Mouse (Mus musculus) gastrocnemius, postnatal 25 days (tissue): ENCODE data around the gene Ptprg. TPM values are rescaled to one million over a fixed set of nuclear protein-coding genes. Genes with fewer than 3 reads are reported as not detected.
"Not testable (repeated sequence)": the region's sequence is repeated elsewhere in the genome, so short reads cannot be mapped to it uniquely, and the experiment has no call there.

ENCODE experiments used
- DNase-seq: peaks from one replicate; pipeline ENCODE4 v3.0.0; 2022
- total RNA-seq, 2 experiments: library from RNA; stranded (reverse); gene quantifications; 1 replicate in 1 of 2; 2 replicates in 1 of 2; pipeline ENCODE4 v1.2.3; 2021

Gene Ptprg
- total RNA-seq, 2 experiments from 2014 or later, result 24.2 to 29.1 TPM

DNA sequence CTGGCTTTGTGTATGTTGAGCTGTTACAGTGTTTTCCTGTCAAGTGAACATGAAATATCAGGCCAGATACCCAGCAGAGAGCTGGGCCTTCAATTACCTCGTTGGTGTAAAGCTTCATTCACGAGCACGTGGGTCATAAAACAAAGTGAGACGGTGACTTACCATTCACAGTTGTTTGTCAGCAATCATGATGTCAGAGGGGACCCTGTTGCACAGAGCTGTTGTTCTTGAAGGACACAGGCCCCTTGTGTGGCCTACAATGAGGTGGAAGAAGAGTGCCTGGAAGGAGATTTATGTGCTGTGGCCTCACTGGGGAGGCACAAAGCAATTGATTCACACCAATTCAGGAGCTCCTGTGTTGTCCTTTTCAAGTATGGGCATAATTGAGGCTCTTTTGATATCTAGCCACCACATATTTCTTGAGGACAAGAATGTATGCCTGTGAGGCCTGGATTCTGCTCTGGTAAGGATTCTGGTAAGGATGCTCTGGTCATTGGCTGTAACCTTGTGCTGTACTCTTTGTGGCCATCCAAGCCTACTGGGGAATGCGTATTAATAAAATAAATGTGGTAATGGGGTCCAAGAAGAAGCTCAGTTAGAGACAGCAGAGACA, 503.7 kb downstream of the Ptprg start:
- DNase-seq, result no peak

DNA sequence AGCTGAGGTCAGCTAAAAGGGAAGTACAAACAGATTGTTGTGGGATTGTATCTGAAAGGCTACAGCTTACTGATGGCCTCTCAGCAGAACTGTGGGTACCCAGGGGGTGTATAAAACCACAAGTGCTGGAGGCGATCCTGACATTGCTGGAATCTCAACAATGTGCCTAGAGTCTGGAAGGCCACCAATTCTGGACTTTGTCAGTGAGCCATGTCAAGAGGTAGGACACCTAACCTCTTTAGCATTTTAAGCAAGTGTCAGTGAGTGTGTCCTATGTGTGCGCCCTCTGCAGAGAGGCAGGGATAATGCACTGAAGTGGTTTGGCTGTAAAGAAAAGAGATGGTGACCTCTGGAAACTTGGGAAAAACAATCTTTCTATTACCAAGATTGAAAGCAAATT, 504.5 kb downstream of the Ptprg start:
- DNase-seq, result peak; percentile 29

- DNase-seq, result peak; percentile 79
Observed at GRCm38 (mm10) chr14:12059149-12059548, 505.8 kb downstream of the Ptprg start.

- DNase-seq, result not testable (repeated sequence)
Observed at GRCm38 (mm10) chr14:12061313-12061712, 508.0 kb downstream of the Ptprg start.

DNA sequence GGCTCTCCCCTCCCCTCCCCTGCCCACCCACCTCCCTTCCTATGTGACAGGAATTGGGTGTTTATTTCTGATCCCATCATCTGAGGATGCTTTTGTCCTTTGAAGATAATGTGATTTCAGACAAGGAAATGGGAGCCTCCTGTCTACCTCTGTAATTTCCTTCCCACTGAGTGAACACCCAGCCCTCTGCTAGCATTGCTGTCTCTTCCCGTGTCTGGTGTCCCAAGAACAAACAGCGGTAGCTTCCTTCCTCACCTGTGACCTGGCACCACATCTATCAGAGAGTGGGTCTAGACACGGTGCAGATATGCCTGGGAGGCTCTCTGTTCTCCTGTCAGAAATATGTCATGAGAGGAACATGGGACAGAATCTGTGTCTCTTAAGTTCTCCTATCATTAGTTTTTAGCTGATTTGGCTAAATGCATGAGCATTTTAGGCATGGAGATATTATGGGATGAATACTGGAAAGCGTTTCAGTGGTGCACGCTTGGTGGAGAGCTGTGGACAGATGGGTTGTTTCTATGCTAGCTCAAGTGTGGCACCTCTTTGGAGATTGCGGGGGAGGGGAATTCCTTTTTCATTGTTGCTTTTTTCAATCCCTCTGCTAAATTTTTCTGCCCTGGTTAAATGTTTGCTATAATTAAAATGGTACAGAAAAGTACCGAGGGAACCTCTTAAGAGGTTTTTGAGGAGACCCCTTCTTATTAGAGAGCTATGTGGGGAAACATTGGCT, 509.5 kb downstream of the Ptprg start:
- DNase-seq, result no peak

GRCm38 (mm10) chr14:12065001-12065400, 511.7 kb downstream of the Ptprg start:
- no peak for DNase-seq

- DNase-seq, result no peak
Observed at GRCm38 (mm10) chr14:12065736-12066135, 512.4 kb downstream of the Ptprg start.

GRCm38 (mm10) chr14:12069707-12070106, 516.4 kb downstream of the Ptprg start:
- no peak for DNase-seq

DNA sequence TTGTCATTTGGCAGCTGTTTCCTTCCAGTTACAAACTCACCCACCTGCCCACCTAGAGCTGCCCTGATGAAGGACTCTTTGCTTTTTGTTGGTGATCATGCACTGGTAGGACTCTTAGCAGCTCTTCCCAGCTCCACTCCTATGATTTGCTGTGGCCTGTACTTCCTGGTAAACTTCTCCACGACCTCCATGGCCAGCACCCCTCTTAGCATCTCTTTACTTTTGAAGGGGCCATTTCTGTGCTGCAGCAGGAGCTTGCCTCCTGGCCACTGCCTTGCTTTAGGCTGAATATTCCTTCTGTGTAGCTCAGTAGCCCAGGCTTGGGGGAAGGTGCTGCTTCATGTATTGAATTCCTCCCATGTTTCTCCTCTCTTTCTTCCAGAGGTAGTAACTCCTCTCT, 517.0 kb downstream of the Ptprg start:
- DNase-seq, result no peak

DNA sequence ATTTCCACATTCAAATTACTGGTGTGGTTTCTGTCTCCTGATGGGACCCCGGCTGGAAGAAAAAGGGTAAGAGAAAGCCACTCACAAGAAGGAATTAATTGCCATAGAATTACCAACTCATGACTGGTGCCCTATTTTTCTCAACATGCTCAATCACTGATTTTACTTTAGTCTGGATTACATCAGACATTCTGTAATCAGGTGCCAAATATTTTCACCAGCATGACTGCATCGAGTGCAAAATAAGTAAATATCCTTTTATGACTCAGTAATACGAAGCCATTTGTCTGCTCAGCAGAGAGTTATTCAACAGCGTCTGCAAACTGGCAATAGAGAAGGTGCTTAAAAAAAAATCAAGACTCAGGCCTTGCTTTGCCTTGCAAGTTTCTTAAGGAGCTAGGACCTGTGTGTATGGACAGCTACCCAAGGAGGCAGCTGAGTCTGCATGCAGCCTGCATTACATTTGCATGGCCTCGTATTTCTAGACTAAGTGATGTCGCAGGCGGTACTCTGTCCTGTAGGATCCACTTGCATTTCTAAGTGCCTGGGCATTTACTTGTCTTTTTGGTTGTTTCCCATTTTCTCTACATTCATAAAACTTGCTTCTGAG, 517.6 kb downstream of the Ptprg start:
- no peak for DNase-seq

GRCm38 (mm10) chr14:12072026-12072861, 518.9 kb downstream of the Ptprg start:
- no peak for DNase-seq

GRCm38 (mm10) chr14:12073408-12074107, 520.2 kb downstream of the Ptprg start:
- DNase-seq, result no peak

GRCm38 (mm10) chr14:12077193-12077592, 523.9 kb downstream of the Ptprg start:
- DNase-seq, result no peak

DNA sequence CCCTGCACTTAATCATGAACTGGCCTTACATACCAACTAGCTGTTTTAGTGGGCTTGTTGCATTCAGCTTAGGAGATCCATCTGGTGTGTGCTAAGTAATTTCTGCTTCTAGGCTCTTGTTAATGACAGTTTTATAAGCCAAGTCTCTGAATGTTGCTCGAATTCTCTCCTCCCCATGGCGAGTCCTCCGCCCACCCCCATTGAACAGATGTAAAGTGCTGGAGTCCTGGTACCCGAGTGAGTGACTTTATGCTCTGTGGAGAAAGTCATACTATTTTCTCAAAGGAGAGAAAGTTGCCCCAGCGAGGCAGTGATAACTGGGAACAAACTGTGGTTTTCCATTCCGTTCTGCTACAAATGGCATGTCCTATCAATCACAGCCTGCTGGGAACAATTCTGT, 525.9 kb downstream of the Ptprg start:
- DNase-seq, result no peak

GRCm38 (mm10) chr14:12079833-12080401, 526.6 kb downstream of the Ptprg start:
- no peak for DNase-seq

DNA sequence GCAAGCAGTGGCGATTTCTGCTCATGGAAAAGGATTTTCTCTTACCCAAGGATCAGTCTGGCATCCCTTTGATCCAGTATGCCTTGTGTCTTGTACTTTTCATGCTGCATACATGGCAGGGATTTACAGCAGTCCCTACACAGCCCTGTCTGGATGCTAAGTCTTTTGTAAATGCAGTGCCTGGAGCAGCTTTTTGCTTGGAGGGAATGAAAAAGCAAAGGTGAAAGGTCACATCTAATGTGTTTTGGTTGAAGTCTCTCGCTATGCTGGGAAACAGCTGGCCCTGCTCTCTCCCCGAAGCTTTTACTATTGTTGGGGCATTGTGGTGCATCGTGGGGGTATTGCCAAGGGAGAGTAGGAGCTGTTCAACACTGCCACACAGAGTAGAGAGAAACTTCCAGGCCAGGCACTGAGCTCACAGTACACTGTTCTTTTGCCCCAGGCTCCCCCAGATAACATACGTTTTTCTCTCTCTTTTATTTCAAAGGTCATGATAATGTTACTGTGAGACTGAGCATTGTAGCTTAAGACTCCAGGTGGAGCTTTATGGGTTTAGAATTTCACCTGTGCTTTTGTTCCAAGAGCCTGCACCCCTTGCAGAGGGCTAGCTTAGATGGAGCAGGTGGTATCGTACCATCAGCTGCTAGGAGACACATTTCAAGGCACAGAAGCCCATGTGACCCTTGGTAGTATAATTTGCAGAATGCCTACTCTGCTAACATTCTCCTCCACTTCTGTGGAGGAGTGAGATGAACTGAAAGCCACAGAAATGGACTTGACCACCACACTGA, 529.0 kb downstream of the Ptprg start:
- DNase-seq, result no peak

- no peak for DNase-seq
Observed at GRCm38 (mm10) chr14:12084076-12084475, 530.7 kb downstream of the Ptprg start.

DNA sequence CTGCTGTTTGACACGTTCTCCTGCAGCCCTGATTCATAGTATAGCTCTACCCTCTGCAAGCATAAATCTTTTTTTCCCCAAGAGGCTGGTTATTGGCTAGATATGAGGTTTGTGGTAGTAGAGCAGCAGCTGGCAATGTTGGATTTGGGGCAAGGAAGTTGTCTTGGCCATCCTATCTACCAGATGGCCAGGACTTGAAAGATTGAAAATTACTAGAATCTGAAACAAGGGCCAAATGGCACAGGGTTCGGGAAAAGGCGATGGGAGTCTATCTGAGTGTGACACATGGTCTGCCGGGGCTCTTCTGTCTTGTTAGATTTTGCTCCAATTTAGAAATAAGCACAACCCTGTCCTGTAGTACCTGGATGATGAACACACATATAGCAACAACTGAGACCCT, 531.7 kb downstream of the Ptprg start:
- no peak for DNase-seq

DNA sequence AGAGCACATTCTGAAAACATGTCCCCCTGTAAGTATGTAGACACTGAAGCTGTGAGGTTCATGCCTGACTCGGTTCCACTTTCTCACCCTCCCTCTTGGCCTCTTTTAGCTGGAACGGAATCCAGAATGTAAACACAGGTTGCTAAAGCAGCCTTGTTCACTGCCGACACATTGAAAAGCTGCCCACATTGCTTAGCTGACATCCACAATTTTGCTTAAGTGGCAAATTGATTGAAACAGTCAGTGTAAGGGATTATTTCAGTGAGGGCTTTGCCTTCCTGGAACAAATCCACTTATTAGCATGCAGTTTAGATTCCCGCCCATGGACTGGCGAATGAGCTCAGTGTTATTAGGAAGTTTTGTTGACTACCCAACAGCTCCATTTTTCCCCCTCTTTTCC, 532.8 kb downstream of the Ptprg start:
- DNase-seq, result no peak

DNA sequence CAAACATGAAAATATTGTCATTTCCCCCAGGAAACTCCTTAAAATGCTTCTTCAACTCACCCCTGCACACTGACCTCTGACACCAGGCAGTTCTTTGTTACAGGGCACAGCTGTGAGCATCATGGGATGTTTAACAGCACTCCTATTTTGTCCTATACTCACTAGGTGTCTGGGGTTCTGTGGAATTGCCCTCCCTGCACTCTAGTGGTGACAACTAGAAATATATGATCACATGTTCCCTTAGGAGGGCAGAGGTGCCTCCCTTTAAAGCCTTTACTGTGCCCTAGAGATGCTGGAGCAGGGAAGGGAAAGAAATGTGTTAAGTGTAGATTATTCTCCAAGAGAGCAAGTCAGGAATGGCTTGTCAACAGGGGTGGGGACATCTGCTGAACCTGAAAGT, 536.6 kb downstream of the Ptprg start:
- no peak for DNase-seq

DNA sequence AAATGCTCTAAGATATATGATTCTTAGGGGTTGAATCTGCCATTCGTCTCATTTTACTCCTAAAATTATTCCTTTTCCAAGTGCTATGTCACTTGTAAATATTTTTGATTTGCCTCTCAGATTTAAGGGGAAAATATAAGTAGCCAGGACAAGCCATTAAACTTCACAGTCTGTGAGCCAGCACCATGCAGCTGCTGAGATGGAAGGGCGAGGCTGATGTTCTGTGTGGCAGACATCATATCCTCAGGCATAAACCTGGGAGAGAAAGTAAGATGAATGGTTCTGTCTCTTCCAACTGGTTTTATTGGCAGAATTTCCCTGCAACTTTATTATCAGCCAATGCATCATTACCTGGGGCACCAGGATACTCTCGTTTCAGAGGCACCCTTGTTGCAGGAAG, 538.4 kb downstream of the Ptprg start:
- DNase-seq, result no peak
